Mouse (Mus musculus): ENCODE results near the gene Zic1. TPM values are rescaled to one million over a fixed set of nuclear protein-coding genes. Genes with fewer than 3 reads are reported as not detected.

The Zic1 gene
- total and polyA plus RNA-seq, 3 experiments = 0.08 TPM; not detected in 2

DNA sequence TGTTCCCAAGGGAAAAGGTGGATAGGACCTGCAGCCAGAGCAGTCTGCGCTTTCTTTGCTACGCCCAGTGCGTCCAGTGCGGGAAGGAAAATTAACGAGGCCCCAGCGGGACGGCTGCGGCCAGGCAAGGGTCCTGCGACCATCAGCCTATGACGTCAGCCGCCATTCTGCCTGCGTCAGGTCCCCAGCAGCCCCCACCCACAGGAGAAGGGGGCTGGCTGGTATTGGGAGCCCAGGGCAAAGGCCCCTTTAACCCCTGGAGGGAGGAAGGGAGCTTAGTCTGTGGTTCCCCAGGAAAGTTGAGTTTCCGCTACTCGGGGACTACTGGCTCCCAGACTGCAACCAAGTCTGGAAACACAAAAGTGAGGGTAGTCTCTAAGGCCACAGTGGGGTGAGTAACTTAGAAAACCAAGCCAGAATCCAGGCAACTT lies 14.7 kb downstream of the Zic1 start:
- Histone ChIP-seq H3K27me3 (ENCODE audit: control insufficient read depth, insufficient read depth, low read length) (peaks cover 20% of the 10 kb centered on the region), H3K79me2 (replicated peaks; ENCODE audit: control insufficient read depth, insufficient read depth, low read length) (no peaks in the 10 kb centered on the region), H3K27ac (no peak overlapping the region), H3K4me1 (ENCODE audit: control insufficient read depth, insufficient read depth, low read length) (no peaks in the 10 kb centered on the region), H3K36me3 (ENCODE audit: control insufficient read depth, insufficient read depth, low read length) (no peaks in the 10 kb centered on the region), H3K9ac (ENCODE audit: low read depth, low read length) (no peak overlapping the region), H3K4me3 (no peak overlapping the region)
- WGBS = 5% methylated on average over 14 of the region's 14 CpGs
- intact Hi-C loops (cut with DNase I) = no loop called here
- TF ChIP-seq CTCF (IDR thresholded peaks at IDR 0.05) = no peak
- no peak for TF ChIP-seq EP300 (IDR thresholded peaks at IDR 0.05; ENCODE audit: insufficient read depth, low read depth, low read length)
- no peak for TF ChIP-seq POLR2A (IDR thresholded peaks at IDR 0.05; ENCODE audit: insufficient read depth, low read depth, low read length)
- DNase-seq = no peak

DNA sequence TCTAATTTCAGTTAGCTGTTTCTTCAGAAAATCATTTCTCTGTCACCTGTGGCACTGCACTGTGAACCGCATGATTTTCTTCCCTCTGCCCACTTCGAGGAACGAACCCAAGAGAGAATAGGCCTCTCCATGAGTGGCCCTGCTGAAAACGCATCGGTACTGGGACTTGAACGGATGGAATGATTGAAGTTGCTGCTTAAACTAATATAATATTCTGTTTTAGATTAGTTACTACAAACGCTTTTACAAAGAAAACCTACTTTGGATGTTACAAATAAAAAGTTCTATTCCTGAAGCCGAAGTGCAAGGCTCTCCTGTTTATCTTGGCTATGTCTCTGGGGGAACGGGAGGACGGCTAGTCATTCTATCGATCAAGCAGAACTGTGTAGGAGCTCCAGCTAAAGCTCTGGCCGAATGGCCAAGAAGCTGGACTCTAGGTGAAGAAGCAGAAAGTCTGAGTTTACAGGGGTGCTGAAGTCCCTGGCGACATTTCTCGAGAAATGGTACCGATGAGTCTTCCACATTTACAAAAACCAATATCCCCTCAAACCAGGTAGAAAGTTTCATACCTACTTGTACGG lies 15.3 kb downstream of the Zic1 start:
- 3% methylated on average over 16 of the region's 16 CpGs for WGBS
- intact Hi-C loops (cut with DNase I) = no loop called here
- no peak overlapping the region for H3K27ac ChIP-seq
- H3K79me2 ChIP-seq (replicated peaks; ENCODE audit: control insufficient read depth, insufficient read depth, low read length) = no peaks in the 10 kb centered on the region
- DNase-seq = no peak
- no peaks in the 10 kb centered on the region for H3K36me3 ChIP-seq (ENCODE audit: control insufficient read depth, insufficient read depth, low read length)
- no peak overlapping the region for H3K4me3 ChIP-seq
- TF ChIP-seq POLR2A (IDR thresholded peaks at IDR 0.05; ENCODE audit: insufficient read depth, low read depth, low read length) (no peak), CTCF (IDR thresholded peaks at IDR 0.05) (no peak), EP300 (IDR thresholded peaks at IDR 0.05; ENCODE audit: insufficient read depth, low read depth, low read length) (no peak)
- H3K27me3 ChIP-seq (ENCODE audit: control insufficient read depth, insufficient read depth, low read length) = peaks cover 20% of the 10 kb centered on the region
- H3K4me1 ChIP-seq (ENCODE audit: control insufficient read depth, insufficient read depth, low read length) = no peaks in the 10 kb centered on the region
- no peak overlapping the region for H3K9ac ChIP-seq (ENCODE audit: low read depth, low read length)

DNA sequence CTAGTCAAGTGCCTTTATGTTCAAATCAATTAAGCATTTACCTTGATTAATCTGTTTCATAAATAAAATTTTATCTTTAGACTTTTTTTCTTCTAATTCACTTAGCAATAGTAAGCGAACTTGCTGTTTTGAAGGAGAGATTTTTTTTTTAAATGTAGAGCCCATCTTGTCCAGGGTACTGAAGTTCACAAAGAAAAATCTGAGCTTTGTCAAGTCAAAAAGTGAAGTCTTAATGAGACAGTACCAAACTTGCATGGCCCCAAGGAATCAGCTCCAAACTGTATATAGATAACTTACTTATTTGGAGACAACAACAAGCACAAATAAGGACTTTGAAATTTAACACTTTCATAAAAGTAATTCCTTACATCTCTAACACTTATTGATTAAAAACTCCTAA lies 16.9 kb downstream of the Zic1 start:
- H3K4me1 ChIP-seq (ENCODE audit: control insufficient read depth, insufficient read depth, low read length) = no peaks in the 10 kb centered on the region
- intact Hi-C loops (cut with DNase I) = no loop called here
- no peak overlapping the region for H3K27ac ChIP-seq
- TF ChIP-seq CTCF (IDR thresholded peaks at IDR 0.05) (no peak), POLR2A (IDR thresholded peaks at IDR 0.05; ENCODE audit: insufficient read depth, low read depth, low read length) (no peak), EP300 (IDR thresholded peaks at IDR 0.05; ENCODE audit: insufficient read depth, low read depth, low read length) (no peak)
- 39% methylated on average over 1 of the region's 1 CpGs for WGBS
- H3K27me3 ChIP-seq (ENCODE audit: control insufficient read depth, insufficient read depth, low read length) = peaks cover 15% of the 10 kb centered on the region
- H3K79me2 ChIP-seq (replicated peaks; ENCODE audit: control insufficient read depth, insufficient read depth, low read length) = no peaks in the 10 kb centered on the region
- H3K9ac ChIP-seq (ENCODE audit: low read depth, low read length) = no peak overlapping the region
- no peak for DNase-seq
- H3K36me3 ChIP-seq (ENCODE audit: control insufficient read depth, insufficient read depth, low read length) = no peaks in the 10 kb centered on the region
- no peak overlapping the region for H3K4me3 ChIP-seq

DNA sequence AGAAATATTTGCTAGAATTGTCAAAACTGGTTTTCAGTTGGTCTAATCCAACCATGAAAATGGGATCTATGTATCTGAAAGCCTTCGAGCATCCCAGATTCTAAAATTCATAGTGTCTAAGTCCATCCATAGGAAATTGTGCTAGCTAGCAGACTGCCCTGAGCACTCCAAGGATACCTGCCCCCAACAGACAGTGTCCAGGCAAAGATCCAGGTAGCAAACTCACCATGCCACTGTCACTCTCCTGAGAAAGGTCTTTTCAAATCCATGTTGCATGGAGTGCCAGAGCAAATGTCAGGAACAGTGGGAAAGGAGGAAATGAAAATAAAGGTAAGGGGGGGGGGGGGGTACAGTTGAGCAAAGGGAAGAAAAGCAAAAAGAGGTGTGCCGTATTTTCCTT lies 18.0 kb downstream of the Zic1 start:
- H3K36me3 ChIP-seq (ENCODE audit: control insufficient read depth, insufficient read depth, low read length) = no peaks in the 10 kb centered on the region
- no peak for DNase-seq
- no peaks in the 10 kb centered on the region for H3K79me2 ChIP-seq (replicated peaks; ENCODE audit: control insufficient read depth, insufficient read depth, low read length)
- no peak overlapping the region for H3K4me3 ChIP-seq
- H3K4me1 ChIP-seq (ENCODE audit: control insufficient read depth, insufficient read depth, low read length) = no peaks in the 10 kb centered on the region
- H3K27me3 ChIP-seq (ENCODE audit: control insufficient read depth, insufficient read depth, low read length) = peaks cover 9% of the 10 kb centered on the region
- no peak overlapping the region for H3K27ac ChIP-seq
- TF ChIP-seq POLR2A (IDR thresholded peaks at IDR 0.05; ENCODE audit: insufficient read depth, low read depth, low read length) = no peak
- no peak for TF ChIP-seq CTCF (IDR thresholded peaks at IDR 0.05)
- no peak overlapping the region for H3K9ac ChIP-seq (ENCODE audit: low read depth, low read length)
- 43% methylated on average over 2 of the region's 2 CpGs for WGBS
- intact Hi-C loops (cut with DNase I) = no loop called here

Other genes with a start within 250 kb of the Zic1 start
- not detected for gene Zic4, start 3.4 kb downstream of the Zic1 start, total RNA-seq (2021)
- gene Zic4, start 3.4 kb downstream of the Zic1 start, polyA plus RNA-seq (2012; rRNA removed) = not detected in 2 replicates